Mouse (Mus musculus) Muller cell, postnatal 12 days (primary cell): Measurements from ENCODE around the gene Kdelr1.
A peak's percentile ranks its signal among the peaks of the same experiment; 100 is the strongest.
"Not testable (repeated sequence)": the region's sequence is repeated elsewhere in the genome, so short reads cannot be mapped to it uniquely, and the experiment has no call there.

ENCODE experiments used
- DNase-seq: peaks from one replicate; pipeline ENCODE4 v3.0.0-alpha.2; 2015; ENCODE audit errors: inconsistent ontology term

The Kdelr1 gene

GRCm38 (mm10) chr7:45870282-45871058 is 2.1 kb upstream of the Kdelr1 start:
- DNase-seq = peak; percentile 21

DNA sequence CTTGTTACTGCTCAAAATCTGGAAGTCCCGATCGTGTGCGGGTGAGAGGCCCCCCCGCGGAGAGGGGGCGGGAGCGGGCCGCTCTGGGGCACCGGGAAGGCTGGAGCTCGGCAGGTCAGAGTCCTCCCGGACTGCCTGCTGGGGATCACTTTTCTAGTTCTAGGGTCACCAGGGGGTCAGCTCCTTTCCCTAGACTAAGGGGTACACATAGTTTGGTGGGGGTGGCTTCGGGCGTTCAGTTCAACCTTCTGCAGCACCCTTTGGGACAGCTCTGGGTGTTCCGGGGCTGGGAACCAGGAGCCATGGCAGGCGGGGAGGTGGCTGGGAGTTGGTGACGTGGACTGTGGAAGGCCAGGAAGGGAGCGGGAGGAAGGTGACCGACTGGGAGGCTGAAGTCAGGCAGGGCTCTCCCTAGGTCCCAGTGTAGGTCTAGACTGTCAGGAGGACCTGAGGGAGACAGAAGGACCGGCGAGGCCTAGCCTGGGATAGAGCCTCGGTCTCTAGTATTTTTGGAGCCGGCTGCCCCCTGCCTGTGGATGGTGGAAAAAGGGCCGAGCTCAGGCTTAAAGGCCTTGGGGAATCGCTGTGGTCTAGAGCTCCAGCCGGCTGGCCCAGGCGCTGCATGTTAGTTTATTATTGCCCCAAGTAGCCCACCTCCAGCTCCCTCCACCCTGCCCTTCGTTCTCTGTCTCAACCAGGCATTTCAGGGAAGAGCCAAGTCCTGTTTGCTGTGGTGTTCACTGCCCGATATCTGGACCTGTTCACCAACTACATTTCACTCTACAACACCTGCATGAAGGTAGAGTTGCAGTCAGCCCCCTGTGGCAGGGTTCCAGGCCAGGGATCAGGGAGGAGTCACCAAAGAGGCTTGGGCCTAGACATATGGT is 732 bp downstream of the Kdelr1 start:
- peak; percentile 72 for DNase-seq

DNA sequence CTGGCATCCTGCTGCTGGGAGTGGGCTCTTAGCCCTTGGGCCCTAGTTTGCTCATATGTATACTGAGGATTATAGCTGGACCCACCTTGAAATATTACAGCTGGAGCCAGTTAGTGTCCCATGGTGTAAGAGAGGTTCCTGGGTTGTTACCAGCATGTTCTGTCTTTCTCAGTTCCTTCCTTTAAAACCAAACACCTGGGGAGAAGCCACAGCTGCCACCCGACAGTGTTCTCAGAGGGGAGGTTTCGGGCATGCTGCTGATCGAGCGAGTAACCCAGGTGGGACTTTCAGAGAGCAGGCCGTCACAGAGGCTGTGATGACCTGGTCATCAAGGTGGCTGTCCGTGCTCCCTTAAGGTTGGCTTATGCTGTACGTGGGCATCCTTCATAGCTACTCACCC is 4.3 kb downstream of the Kdelr1 start:
- no peak for DNase-seq

- DNase-seq = not testable (repeated sequence)
Observed at GRCm38 (mm10) chr7:45878278-45878677, 5.7 kb downstream of the Kdelr1 start, which contains the start of gene Grin2d. TSS of gene Grin2d (minus strand) at chr7:45878378.

GRCm38 (mm10) chr7:45880531-45880930 is 8.0 kb downstream of the Kdelr1 start:
- DNase-seq = no peak

DNA sequence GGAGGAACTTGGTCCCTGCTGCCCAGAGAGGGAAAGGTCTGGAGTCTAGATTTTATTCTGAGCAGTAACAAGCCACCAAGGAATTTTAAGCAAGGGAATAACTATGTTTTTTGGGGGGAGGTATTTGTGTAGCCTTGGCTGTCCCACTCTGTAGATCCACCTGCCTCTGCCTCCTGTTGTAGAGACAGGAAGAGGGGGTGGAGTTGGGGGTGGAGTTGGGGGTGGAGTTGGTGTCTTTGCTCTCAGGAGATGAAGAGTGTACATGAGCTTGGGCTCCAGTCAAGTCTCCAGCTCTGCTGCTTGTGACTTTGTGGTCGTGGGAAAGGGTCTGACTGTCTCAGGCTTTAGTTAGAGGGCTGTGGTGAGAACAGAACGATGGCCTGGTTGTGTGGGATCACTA is 8.4 kb downstream of the Kdelr1 start:
- DNase-seq = no peak

- DNase-seq = no peak
Observed at GRCm38 (mm10) chr7:45887246-45887645, 14.7 kb downstream of the Kdelr1 start.

DNA sequence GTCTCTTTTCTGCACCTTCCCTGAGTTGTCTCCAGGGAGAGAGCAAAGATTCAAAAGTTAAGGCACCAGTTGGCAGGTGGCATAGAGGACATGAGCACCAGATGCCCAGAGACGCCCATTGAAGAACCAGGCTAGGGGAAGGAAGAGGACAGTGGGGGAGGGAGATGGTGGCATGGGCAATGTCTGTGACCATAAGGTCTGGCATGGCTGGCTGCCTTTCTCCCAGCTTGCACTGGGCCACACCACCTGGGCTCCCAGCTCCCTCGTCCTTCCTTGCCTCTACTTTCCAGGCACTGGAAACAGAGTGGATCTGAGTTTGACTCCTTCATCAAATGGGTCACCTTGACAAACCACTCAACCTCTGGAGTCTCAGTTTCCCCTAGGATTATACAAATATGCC is 20.1 kb downstream of the Kdelr1 start:
- no peak for DNase-seq

DNA sequence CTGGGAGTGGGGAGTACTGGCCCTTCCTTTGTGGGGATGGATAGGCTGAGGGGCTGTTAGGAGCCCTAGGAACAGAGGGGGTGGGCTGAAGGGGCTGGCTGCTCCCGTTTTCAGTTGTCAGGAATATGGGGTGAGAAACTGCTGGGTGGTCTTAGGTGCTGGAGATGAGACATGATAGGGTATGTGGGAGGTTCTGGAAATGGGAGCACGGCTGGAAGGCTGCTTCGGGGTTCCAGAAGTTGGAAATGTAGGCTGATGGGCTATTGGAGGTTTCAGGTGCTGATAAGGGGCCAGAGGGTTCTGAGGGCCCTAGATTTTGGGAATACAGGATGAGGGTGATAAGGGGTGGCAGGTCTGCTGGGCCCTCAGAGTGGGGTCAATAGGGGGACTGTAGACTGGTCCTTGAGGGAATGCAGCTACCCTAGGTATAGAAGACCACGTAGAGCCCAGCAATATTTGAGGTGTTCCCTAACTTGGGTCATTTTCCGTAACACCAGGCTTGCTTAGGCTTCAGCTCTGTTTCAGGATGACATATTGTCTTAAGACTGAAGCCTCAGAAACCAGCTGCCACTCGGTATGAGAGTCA is 23.5 kb downstream of the Kdelr1 start:
- DNase-seq = no peak

DNA sequence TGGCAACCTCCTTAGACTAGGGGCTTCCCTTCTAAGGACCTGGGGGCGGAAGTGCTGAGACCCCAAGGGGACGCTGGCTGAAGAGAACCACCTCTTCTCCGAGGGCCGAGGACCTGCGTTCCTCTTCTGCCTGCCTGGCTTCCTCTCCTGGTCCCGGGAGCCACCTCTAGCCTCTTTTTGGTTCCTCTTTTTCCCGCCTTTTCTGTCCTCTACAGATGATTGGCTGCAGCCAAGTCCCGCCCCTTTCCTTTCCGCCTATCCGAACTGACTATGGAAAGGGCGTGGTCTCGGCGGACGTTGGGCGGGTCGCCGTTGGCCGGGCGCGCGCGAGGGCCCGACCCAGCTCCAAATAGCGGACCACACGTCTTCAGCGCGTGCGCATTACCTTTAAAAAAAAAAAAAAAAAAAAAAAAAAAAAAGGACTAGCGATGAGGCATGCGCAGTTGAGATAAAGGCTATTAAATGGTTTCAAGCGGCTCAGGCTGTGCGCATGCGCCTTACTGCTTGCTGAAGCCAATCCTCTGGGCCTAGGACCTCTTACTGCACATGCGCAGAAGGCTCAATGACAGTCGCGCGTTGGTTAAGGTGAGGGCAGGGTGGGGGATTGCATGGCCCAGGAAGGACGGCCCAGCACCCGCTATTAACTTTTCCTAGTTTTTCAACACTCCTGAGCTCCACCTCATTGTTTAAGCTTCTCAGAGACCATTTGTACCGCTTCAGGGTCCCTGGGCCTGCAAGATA is 24.1 kb downstream of the Kdelr1 start, which contains the start of the genes Syngr4 and Tmem143:
Gene Syngr4 (minus strand): TSS at position 198 of the 741 bp plus-strand sequence.
Gene Tmem143 (plus strand): TSS at position 425 of the 741 bp plus-strand sequence.
- peak; percentile 96 for DNase-seq

- no peak for DNase-seq
Observed at GRCm38 (mm10) chr7:45897258-45897757, 24.7 kb downstream of the Kdelr1 start.

DNA sequence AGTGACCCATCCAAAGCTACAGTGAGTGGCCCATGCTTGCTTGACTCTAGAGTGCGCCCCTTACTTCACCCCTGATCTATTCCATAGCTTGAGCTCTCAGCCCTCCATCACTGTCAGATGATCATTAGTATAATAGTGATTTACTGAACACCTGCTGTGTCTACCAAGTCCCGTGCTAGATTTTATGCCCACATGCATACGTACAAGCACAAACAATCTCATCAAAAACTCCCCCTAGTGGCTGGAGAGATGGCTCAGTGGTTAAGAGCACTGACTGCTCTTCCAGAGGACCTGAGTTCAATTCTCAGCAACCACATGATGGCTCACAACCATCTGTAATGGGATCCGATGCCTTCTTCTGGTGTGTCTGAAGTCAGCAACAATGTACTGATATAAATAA is 25.6 kb downstream of the Kdelr1 start:
- not testable (repeated sequence) for DNase-seq

DNA sequence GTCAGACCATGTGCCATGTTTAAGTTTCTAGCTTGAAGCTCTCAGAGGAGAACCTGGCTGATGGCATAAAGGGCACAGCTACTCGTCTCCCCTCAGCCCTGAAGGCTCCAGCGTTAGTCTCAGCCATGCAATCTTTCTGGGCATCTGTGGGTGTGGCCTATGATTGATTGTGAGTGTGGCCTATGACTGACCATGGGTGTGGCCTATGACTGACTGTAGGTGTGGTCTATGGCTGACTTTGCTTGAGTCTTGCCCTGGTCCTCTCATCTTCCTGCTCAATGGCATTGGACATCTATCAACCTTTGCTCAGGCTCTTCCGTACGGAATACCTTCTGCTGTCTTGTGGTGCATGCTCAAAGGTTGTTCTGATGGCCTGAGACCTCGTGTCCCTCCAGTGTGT is 29.0 kb downstream of the Kdelr1 start:
- DNase-seq = no peak

- no peak for DNase-seq
Observed at GRCm38 (mm10) chr7:45902481-45903002, 30.0 kb downstream of the Kdelr1 start.

- no peak for DNase-seq
Observed at GRCm38 (mm10) chr7:45906622-45907021, 34.0 kb downstream of the Kdelr1 start.

- DNase-seq = no peak
Observed at GRCm38 (mm10) chr7:45908384-45908783, 35.8 kb downstream of the Kdelr1 start.

GRCm38 (mm10) chr7:45909145-45909544 is 36.6 kb downstream of the Kdelr1 start:
- no peak for DNase-seq

- DNase-seq = no peak
Observed at GRCm38 (mm10) chr7:45914067-45914466, 41.5 kb downstream of the Kdelr1 start.

GRCm38 (mm10) chr7:45915011-45915410 is 42.4 kb downstream of the Kdelr1 start:
- no peak for DNase-seq

- DNase-seq = peak; percentile 79
Observed at GRCm38 (mm10) chr7:45916056-45917003, 43.8 kb downstream of the Kdelr1 start.
